Mouse (Mus musculus): ENCODE data around the gene Dlgap3.

Gene Dlgap3

DNA sequence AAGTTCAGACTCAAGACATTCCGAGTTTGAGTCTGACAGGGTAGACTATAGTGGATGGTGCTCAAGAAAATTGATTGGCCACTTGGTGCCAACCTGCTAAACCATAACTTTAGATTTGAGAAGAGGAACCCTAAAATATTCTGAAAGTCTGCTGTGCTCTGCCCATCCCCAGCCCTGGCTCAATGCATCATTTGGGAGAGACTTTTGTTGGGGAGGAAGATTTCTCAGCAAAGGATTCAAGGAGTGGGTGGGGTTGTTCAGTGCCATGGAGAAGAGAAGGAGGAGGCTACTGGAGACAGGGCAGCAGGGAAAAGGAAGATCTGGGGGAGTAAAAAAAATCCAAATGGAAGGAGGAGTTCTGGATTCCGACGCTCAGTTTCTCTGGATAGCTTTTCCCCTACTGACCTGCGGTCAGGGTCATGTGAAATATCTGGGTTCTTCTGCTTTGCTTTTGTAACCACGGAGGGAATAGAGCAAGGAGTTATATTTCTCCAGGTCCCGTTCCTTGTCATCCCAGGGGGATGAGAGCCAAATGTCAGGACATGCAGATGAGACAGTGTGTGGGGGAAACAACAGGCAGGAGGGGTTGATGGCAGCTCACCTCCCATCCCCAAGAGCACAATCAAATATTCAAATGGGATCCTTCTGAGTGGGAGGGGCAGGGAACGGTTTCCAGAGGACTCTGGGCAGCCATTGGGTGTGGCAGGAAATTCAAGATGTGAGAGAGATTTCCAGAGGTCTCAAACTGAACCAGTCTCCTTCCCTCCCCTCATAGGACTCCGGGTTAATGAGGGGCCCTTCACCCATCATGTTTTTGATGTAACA is 5.3 kb downstream of the Dlgap3 start:
- DNase-seq (ENCODE audit: low read depth, low spot score) = no peak

DNA sequence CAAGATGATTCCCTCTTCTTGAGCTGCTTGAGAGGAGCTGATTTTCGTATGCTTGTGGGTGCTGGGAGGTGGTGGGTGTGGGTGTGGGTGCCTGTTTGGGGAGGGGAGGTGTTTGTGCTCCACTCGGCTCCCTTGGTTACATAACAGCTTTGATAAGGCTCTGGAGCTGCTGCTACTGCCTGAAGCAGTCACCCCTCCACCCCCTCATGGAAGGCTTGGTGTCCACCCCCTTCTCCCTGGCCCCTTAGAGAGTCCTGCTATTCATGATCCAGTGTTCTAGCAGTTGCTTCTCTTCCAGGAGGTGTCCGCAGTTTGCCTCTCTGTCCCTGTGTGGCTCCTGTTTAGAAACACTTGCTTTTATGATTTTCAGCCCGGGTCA is 5.9 kb downstream of the Dlgap3 start:
- DNase-seq (ENCODE audit: low read depth, low spot score) = no peak

DNA sequence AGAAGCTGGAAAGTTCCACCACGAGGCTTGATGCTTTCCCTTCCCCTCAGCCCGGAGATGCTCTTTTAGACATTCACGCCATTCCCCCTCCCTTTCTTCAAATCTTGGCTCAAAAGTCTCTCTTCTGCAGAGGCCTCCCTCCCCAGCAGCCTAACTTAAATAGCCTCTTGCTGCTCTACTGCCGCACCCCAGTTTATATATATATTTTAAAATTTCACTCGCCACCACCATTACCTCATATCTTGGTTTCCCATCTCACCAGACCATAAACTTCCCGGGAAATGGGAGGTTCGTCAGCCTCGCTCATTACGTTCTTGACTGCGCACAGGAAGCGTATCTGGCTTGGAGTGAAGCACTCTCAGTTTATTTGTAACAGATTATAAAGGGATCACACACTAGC is 9.0 kb downstream of the Dlgap3 start:
- DNase-seq (ENCODE audit: low read depth, low spot score) = no peak

DNA sequence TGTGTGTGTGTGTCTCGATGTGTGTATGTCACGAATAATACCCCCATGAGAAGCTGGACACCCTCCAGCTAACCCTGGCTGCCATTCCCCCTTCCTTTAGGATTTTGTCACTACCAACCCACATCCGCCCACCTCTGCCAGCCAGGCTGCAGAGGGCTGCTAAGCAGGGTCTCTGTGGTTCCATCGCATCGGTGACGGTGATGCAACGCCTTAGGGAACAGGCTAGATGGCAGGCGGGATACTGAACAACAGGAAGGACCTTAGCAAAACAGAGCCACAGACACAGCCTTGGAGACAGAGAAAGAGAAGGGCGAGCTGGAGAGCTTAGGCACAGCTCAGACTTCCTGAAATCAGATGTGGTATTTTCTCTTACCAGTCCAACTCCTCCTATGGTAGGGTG is 9.7 kb downstream of the Dlgap3 start:
- no peak for DNase-seq (ENCODE audit: low read depth, low spot score)

DNA sequence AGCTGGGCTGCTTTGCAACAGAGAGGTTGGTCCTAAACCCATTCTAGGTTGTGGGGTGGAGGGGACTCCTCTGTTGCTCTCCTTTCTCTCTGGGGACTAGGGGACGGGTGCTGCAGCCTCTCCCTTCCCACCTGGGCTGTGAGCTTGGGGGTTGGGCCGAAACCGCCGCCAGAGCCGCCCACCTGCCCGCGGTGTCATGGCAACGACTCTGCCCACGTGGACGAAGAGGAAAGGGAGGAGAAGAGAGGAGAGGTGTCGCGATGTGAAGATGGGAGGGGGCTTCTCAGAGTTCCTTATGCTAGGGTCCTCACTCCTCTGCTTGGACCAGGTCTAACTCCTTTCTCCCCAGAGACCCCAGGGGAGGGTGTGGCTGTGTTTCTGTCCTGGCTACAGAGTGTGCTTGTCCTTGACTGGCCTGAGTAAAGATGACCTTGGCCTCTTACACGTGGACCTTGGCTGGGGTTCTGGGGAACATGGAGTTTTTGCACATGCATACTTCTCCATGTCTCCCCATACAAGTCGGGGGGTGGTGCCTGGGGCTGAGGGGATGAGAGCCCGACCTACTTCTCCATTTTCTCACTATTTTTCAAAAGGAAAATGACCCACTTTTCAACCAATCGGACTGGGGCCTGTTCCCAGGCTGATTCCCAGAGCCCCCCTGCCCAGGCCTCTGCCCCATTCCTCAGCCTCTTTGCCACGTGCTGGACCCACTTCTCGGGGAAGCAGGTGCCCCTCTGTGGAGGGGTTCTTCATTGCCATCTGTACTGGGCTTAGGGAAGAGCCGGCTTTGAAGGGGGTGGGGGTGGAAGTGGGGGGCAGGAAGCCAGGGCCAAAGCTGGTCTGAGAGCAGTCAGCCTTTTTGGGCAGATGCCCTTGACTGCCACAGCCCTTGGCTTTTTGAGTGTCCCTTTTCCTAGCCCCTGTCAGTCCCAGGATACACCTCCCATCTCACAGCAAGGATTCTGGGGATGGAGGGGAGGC is 10.8 kb downstream of the Dlgap3 start:
- DNase-seq (ENCODE audit: low read depth, low spot score) = no peak

DNA sequence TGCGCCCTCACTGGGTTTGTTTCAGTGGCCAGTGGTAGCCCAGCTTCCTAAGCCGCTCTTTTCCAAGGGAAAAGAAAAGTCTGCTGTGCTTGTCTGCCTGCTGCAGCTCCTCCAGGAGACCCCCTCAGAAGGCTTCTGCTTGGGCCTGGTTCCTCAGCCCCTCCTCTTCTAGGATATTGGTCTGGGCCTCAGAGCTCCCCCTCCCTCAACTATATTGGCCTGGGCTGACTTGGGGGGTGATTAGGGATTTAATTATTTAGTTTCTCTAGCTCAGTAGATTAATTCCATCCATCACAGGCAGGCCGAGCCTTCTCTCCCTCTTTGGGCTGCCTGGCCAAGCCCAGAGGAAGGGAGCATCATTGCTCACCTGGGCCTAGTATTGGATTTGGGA is 11.4 kb downstream of the Dlgap3 start:
- no peak for DNase-seq (ENCODE audit: low read depth, low spot score)

- DNase-seq (ENCODE audit: low read depth, low spot score) = no peak
Measured at GRCm38 (mm10) chr4:127181010-127181409, 12.0 kb downstream of the Dlgap3 start.

GRCm38 (mm10) chr4:127183867-127184266 is 14.9 kb downstream of the Dlgap3 start:
- no peak for DNase-seq (ENCODE audit: low read depth, low spot score)

DNA sequence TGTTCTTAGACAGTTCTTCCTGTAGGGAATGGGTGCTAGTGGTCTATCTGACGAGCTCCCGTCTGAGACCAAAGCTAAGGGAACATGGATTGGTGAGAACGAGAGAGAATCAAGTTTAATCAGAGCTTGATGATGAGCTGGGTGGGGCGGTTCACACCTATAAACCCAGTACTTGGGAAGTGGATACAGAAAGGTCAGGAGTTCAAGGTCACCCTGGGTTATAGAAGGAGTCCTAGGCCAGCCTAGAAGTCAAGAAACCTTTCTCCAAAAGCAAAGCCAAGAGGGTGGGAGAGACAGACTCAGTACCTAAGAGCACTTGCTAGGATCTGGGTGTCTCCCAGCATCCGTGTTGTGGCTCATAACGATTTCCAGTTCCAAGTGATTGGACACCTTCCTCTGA is 21.9 kb downstream of the Dlgap3 start:
- no peak for DNase-seq (ENCODE audit: low read depth, low spot score)

- DNase-seq (ENCODE audit: low read depth, low spot score) = no peak
Measured at GRCm38 (mm10) chr4:127192704-127193103, 23.7 kb downstream of the Dlgap3 start.

DNA sequence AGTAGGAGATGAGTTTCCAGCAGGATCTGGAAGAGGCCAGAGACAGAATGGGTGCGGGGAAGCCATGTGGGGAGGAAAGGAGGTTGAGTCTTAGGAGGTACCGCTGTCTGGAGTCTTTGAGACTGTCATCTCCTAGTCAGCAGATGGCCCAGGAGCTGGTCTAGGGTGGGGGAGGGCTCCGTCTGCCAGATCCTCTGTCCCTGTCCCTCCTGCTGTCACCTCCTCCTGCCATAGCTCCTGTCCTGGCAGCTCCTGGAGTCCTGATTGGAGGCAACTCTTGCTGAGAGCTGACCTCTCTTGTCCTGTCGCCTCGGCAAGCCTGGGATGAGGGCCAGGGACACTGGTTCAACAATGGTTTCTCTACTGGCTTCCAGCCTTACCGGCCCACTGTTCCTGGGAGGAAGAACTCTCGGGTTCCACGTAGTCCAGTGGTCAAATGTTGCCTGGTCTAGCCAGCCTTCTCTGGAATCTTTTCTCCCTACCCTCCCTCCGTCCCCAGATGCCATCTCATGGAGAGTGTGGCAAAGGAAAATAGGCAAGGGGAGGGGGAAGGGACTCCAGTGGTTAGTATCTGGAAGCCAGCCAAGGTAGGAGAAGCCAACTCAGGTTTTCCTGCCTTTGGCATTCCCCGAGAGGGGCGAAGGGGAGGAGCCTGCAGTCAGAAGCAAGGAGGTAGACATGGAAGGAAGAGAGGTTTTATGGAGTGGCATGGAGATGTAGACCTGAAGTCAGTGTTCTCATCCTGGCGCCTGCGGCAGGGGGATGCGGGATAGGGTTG is 24.6 kb downstream of the Dlgap3 start:
- DNase-seq (ENCODE audit: low read depth, low spot score) = no peak

GRCm38 (mm10) chr4:127194477-127195269 is 25.7 kb downstream of the Dlgap3 start:
- DNase-seq (ENCODE audit: low read depth, low spot score) = no peak

DNA sequence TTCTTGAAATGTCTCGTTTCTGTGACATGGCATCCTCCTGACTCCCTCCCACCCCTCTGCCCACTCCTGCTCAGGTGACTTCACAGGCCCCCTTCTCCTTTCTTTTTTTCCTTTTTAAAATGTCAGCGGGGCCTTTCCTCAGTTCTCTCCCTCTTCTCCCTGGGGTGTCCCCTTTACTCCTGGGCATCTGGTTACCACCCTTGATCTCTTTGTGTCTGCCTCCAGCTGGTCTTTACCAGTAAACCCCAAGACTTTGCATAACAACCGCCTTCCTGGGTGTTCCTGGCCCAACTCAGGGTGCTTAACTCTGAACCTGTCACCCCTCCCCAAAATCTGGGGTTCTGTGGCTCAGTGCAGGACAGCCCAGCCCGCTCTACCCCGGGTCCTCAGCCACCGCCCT is 29.6 kb downstream of the Dlgap3 start:
- no peak for DNase-seq (ENCODE audit: low read depth, low spot score)

DNA sequence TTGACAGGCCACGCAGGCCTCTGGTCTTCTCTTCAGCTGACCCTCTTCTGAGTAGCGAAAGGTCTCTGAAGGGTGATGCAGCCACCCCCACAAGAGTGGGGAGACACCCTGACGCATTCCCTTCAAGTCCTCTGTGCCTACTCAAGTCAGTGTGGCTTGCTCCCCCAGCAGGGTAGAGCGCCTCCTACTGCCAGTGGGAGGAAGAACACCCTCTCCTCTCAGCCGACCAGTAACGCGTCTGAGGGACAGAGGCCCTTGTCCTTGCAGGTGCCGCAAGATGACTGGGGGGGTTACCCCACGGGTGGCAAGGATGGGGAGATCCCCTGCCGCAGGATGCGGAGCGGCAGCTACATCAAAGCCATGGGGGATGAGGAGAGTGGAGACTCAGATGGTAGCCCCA is 30.4 kb downstream of the Dlgap3 start:
- peak; percentile 29 for DNase-seq (ENCODE audit: low read depth, low spot score)

- no peak for DNase-seq (ENCODE audit: low read depth, low spot score)
Measured at GRCm38 (mm10) chr4:127200164-127200722, 31.2 kb downstream of the Dlgap3 start.

DNA sequence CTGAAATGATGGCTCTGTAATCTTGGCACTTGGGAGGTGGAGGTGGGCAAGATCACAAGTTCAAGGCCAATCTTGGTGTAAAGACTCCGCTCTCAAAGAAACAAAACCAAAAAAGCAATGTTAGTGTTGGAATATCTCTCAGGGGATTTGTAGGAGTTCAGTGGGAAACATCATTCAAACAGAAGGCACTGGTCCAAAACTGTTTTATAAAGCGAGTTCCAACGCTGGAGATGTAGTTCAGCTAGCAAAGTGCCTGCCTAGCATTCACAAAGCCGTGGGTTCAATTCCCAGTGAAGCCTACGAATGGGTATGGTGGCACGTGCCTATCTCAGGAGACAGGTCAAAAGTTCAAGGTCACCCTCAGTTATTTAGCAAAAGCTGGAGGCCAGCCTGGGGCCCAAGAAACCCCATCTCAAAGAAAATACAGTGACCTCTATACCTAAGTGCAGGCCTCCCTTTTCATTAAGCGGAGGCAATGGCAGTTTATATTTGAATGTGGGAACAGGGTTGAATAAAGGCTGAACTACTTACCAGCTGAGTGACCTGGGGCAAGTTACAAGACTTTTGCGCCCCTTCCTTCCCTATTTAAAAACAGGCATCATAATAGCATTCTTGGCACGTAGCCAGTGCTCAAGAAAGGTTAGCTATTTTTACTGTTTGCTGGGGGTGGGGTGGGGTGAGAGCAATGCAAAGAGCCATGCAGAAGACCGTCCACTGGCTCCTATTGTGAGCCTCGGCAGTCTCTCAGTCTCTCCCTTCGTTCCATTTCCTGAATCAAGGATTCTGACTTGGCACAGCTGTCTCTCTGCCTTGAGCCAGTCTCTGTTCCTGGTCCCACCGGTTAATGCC is 32.0 kb downstream of the Dlgap3 start:
- DNase-seq (ENCODE audit: low read depth, low spot score) = peak; percentile 34

DNA sequence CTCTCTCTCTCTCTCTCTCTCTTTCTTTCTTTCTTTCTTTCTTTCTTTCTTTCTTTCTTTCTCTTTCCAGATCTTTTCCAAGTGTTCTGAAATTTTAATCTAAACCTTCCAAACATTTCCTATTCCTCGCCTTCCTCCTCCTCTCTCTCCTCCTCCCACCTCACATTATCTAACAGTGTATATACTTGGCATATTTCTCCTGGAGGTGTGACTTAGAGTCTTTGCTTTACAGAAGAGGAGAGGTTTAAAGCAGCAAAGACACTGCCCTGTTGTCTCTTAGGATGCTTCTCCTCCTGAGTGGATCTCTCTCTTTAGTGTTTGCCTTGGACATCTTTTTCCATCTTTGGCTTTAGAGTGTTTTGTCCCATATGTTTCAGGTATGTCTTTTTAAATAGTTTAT is 34.1 kb downstream of the Dlgap3 start:
- DNase-seq (ENCODE audit: low read depth, low spot score) = no peak

DNA sequence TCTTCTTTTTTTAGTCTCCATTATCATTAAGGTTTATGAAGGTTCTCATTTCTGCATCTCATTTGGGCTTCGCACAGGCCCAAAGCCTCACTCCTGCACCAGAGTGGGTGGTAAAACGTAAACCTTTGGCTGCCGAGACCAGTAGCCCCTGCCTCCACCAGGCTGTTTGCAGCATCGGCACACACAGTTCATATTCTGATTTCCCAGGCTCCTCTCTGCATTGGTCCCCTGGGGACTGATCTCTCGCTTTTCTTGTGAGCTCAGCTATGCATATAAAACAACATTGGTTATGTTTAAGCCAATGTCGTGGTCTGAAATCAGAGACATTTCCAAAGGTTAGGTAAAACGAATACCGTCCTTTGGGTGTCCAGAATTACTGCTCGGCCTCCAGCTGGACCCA is 42.3 kb downstream of the Dlgap3 start:
- no peak for DNase-seq (ENCODE audit: low read depth, low spot score)

- no peak for DNase-seq (ENCODE audit: low read depth, low spot score)
Measured at GRCm38 (mm10) chr4:127214510-127214909, 45.5 kb downstream of the Dlgap3 start.

DNA sequence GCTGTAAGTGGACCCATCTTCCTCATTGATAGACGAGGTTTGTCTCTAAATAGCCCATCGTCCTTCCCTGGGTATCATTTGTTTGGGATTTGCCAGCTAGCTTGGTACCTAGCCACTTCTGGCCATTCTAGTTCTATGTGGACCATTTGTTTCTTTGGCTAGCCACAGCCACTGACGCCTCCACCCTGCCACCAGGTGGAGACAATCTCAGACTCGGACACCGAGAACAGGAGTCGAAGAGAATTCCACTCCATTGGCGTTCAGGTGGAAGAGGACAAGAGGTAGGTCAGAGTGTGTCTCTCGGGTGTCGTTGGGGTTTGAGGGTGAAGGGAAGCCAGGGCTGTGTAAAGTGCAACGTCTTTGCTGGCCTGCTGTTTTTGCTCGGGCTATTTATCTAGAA is 46.1 kb downstream of the Dlgap3 start:
- peak; percentile 23 for DNase-seq (ENCODE audit: low read depth, low spot score)

Measured in A20 (cell line).